Mouse (Mus musculus): ENCODE results near the gene Abhd12b. TPM values are rescaled to one million over a fixed set of nuclear protein-coding genes. Genes with fewer than 3 reads are reported as not detected.

The Abhd12b gene
- total and polyA plus RNA-seq, 2 experiments from 2014 or later: 0.13 TPM; not detected in 1

DNA sequence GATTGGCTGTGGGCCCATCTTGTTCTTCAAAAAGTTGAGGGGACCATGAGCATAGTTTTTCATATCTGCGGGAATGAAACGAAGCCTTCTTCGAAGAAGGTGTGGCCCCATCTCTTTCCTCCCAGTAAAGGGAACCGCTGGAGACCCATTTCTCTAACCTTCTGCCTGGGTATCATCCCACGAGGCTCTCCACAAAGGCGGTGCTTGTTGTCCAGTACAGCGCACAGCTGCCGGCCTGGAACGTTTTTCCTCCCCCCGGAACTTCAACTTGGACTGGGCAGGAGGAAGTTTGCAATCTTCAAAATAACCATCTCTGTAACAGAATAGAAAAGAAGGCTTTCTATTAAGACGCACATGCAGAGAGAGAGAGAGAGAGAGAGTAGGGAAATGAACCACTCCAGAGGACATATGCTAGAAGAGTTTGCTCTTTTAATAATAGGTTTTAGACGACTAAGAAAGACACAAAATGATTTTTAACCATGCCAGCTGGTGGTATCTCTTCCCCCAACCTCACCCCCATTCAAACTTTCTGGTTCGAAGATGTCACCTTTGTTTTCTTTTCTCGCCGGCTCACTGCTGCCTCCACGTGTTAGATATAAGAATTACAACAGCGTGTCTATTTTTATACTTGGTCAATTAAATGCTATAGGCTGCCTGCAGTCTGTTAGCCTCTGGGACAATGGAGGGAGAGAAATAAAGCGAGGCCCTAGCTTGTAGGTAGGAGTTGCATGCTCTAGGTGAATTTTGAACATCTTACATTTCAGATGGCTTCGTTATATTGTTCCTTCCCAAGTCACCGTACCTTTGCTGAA, 9.1 kb upstream of the Abhd12b start:
- no peak overlapping the region for H3K4me2 ChIP-seq (ENCODE audit: low read depth)
- peak; percentile 85 for TF ChIP-seq CTCF (IDR thresholded peaks at IDR 0.05; ENCODE audit: low read depth)
- no peak overlapping the region for H3K4me3 ChIP-seq (ENCODE audit: low read depth, low read length)
- DNase-seq: peak; percentile 88
- peak; percentile 53 for ATAC-seq
- no peaks in the 10 kb centered on the region for H3K9me3 ChIP-seq (ENCODE audit: low read length)
- peak overlapping the region; percentile 23; the same call in 1 of the 2 replicates for H3K27ac ChIP-seq (ENCODE audit: low read depth, low read length)
- no peaks in the 10 kb centered on the region for H3K36me3 ChIP-seq (ENCODE audit: insufficient read depth)
- WGBS: 46% methylated on average over 20 of the region's 20 CpGs
- no peak overlapping the region for H3K9ac ChIP-seq
- peaks cover 11% of the 10 kb centered on the region; the same call in 1 of the 2 replicates for H3K4me1 ChIP-seq (ENCODE audit: insufficient read depth)
- no peaks in the 10 kb centered on the region for H3K27me3 ChIP-seq (ENCODE audit: insufficient read depth, low read length)

DNA sequence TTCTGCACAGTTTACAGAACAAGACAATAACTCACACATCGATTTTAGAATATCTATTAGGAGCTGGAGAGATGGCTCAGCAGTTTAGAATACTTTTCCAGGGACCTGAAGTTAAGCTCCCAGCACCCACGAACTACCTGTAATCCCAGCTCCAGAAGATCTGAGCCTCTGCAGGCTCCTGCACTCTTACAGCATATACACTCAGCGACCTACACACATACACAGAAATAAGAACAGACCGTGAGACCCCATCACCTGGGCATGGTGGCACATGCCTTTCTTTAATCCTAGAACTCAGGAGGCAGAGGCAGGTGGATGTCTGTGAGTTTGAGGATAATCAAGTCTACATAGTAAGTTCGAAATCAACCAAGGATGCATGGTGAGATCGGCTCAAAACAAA, 8.4 kb upstream of the Abhd12b start:
- 88% methylated on average over 6 of the region's 6 CpGs for WGBS
- no peak for DNase-seq
- ATAC-seq: no peak

GRCm38 (mm10) chr12:70147986-70148630, 5.8 kb upstream of the Abhd12b start:
- DNase-seq (no peak), ATAC-seq (peak; percentile 47)
- Histone ChIP-seq H3K4me3 (ENCODE audit: low read depth, low read length) (peak overlapping the region; percentile 13; the same call in 1 of the 2 replicates), H3K36me3 (ENCODE audit: insufficient read depth) (no peaks in the 10 kb centered on the region), H3K27ac (ENCODE audit: low read depth, low read length) (peak overlapping the region; percentile 66; the same call in 1 of the 2 replicates), H3K4me1 (ENCODE audit: insufficient read depth) (peaks cover 11% of the 10 kb centered on the region; the same call in 1 of the 2 replicates), H3K4me2 (ENCODE audit: low read depth) (peak overlapping the region; percentile 35), H3K27me3 (ENCODE audit: insufficient read depth, low read length) (no peaks in the 10 kb centered on the region), H3K9ac (no peak overlapping the region), H3K9me3 (ENCODE audit: low read length) (no peaks in the 10 kb centered on the region)
- 8% methylated on average over 13 of the region's 13 CpGs for WGBS
- no peak for TF ChIP-seq CTCF (IDR thresholded peaks at IDR 0.05; ENCODE audit: low read depth)

More for the DNA sequence above, 8.4 kb upstream of the Abhd12b start:
- H3K4me3 ChIP-seq (ENCODE audit: low read depth, low read length): no peak overlapping the region
- TF ChIP-seq CTCF (IDR thresholded peaks at IDR 0.05; ENCODE audit: low read depth): no peak
- no peaks in the 10 kb centered on the region for H3K36me3 ChIP-seq (ENCODE audit: insufficient read depth)
- no peak overlapping the region for H3K4me2 ChIP-seq (ENCODE audit: low read depth)
- peaks cover 11% of the 10 kb centered on the region; the same call in 1 of the 2 replicates for H3K4me1 ChIP-seq (ENCODE audit: insufficient read depth)
- no peaks in the 10 kb centered on the region for H3K27me3 ChIP-seq (ENCODE audit: insufficient read depth, low read length)
- no peaks in the 10 kb centered on the region for H3K9me3 ChIP-seq (ENCODE audit: low read length)
- H3K27ac ChIP-seq (ENCODE audit: low read depth, low read length): no peak overlapping the region
- no peak overlapping the region for H3K9ac ChIP-seq

- Histone ChIP-seq H3K4me1 (ENCODE audit: insufficient read depth) (peaks cover 11% of the 10 kb centered on the region; the same call in 1 of the 2 replicates), H3K4me2 (ENCODE audit: low read depth) (peak overlapping the region; percentile 25), H3K4me3 (ENCODE audit: low read depth, low read length) (no peak overlapping the region), H3K9ac (no peak overlapping the region), H3K9me3 (ENCODE audit: low read length) (no peaks in the 10 kb centered on the region), H3K36me3 (ENCODE audit: insufficient read depth) (no peaks in the 10 kb centered on the region), H3K27me3 (ENCODE audit: insufficient read depth, low read length) (no peaks in the 10 kb centered on the region), H3K27ac (ENCODE audit: low read depth, low read length) (peak overlapping the region; percentile 66)
- ATAC-seq: peak; percentile 36
- DNase-seq: peak; percentile 23
- no peak for TF ChIP-seq CTCF (IDR thresholded peaks at IDR 0.05; ENCODE audit: low read depth)
- 14% methylated on average over 11 of the region's 11 CpGs for WGBS
Observed at GRCm38 (mm10) chr12:70148631-70149265, 5.2 kb upstream of the Abhd12b start.

- Histone ChIP-seq H3K27me3 (ENCODE audit: insufficient read depth, low read length) (no peaks in the 10 kb centered on the region), H3K27ac (ENCODE audit: low read depth, low read length) (no peak overlapping the region), H3K9ac (no peak overlapping the region), H3K9me3 (ENCODE audit: low read length) (no peaks in the 10 kb centered on the region), H3K4me3 (ENCODE audit: low read depth, low read length) (no peak overlapping the region), H3K4me1 (ENCODE audit: insufficient read depth) (no peaks in the 10 kb centered on the region), H3K4me2 (ENCODE audit: low read depth) (no peak overlapping the region), H3K36me3 (ENCODE audit: insufficient read depth) (no peaks in the 10 kb centered on the region)
- 51% methylated on average over 6 of the region's 6 CpGs for WGBS
- no peak for TF ChIP-seq CTCF (IDR thresholded peaks at IDR 0.05; ENCODE audit: low read depth)
- DNase-seq (no peak), ATAC-seq (no peak)
Observed at GRCm38 (mm10) chr12:70156222-70156621, 2.3 kb downstream of the Abhd12b start.

DNA sequence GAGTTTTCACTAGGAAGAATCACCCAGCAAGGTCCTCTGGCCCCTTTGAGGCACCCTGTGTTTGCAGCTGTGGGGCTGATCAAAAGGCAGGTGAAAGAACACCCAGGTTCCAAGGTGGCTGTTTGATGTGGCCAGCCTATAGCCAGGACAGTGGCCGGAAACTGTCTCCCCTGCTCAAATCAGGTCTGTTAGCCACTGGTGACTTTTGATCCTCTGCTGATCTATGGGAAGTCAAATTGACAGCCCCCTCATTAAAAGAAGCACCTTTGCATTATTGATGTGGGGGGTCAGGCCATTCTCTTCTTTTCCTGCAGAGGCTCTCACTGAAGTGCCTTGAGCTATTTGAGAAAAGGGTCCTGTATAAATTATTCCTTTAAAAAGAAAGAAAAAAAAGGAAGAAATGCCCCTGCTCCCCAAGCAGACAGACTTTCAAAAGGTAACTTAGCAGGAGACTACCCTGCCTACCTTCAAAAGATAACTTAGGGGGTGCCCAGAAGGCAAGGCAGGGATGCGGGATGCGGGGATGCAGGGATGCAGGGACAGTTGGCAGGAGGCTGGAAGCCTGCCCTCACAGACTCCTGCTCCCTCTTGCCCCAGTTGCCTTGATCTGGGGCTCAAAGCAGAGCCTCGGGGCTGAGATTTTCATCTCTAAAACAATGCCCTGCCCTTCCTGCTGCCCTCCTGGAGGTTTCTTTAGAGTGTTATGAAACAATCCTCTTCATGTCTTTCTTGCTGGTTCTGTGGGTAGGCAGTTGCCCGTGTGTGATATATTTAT, 3.5 kb downstream of the Abhd12b start:
- H3K36me3 ChIP-seq (ENCODE audit: insufficient read depth): no peaks in the 10 kb centered on the region
- no peak overlapping the region for H3K9ac ChIP-seq
- DNase-seq (no peak), ATAC-seq (no peak)
- 52% methylated on average over 5 of the region's 5 CpGs for WGBS
- H3K4me2 ChIP-seq (ENCODE audit: low read depth): no peak overlapping the region
- no peaks in the 10 kb centered on the region for H3K4me1 ChIP-seq (ENCODE audit: insufficient read depth)
- no peaks in the 10 kb centered on the region for H3K27me3 ChIP-seq (ENCODE audit: insufficient read depth, low read length)
- no peak for TF ChIP-seq CTCF (IDR thresholded peaks at IDR 0.05; ENCODE audit: low read depth)
- no peak overlapping the region for H3K4me3 ChIP-seq (ENCODE audit: low read depth, low read length)
- no peaks in the 10 kb centered on the region for H3K9me3 ChIP-seq (ENCODE audit: low read length)
- no peak overlapping the region for H3K27ac ChIP-seq (ENCODE audit: low read depth, low read length)
